Mouse (Mus musculus) limb, embryonic 12.5 days (tissue): ENCODE measurements around the gene Rpl36al. TPM values are rescaled to one million over a fixed set of nuclear protein-coding genes. Genes with fewer than 3 reads are reported as not detected.

Experiments used
- ATAC-seq: fragments of 200-750 bp; cut with Nextera tagmentation; 2 replicates; pipeline ENCODE4 v1.8.0; 2017; ENCODE audit warnings: low read depth, moderate TSS enrichment; ENCODE audit not compliant: insufficient number of reproducible peaks, insufficient read depth, low FRiP score, low TSS enrichment
- H3K27ac ChIP-seq: fragments of 300-500 bp; sonication (generic); 2 replicates; pipeline ENCODE4 v1.5.1; 2016; ENCODE audit warnings: mild to moderate bottlenecking, moderate library complexity
- H3K27me3 ChIP-seq: fragments of 300-500 bp; sonication (generic); 2 replicates; pipeline ENCODE4 v1.6.1; 2016; ENCODE audit warnings: mild to moderate bottlenecking, moderate library complexity
- H3K36me3 ChIP-seq: fragments of 300-500 bp; sonication (generic); 2 replicates; pipeline ENCODE4 v1.6.1; 2016; ENCODE audit warnings: mild to moderate bottlenecking, moderate library complexity
- H3K4me1 ChIP-seq: fragments of 300-500 bp; sonication (generic); replicated peaks from 2 replicates; pipeline ENCODE4 v1.6.1; 2016
- H3K4me2 ChIP-seq: fragments of 300-500 bp; sonication (generic); 2 replicates; pipeline ENCODE4 v1.6.1; 2016; ENCODE audit warnings: mild to moderate bottlenecking, moderate library complexity
- H3K4me3 ChIP-seq: fragments of 300-500 bp; sonication (generic); replicated peaks from 2 replicates; pipeline ENCODE4 v1.5.1; 2016; ENCODE audit warnings: mild to moderate bottlenecking
- H3K9ac ChIP-seq: fragments of 300-500 bp; sonication (generic); replicated peaks from 2 replicates; pipeline ENCODE4 v1.6.1; 2016; ENCODE audit warnings: mild to moderate bottlenecking, moderate library complexity
- H3K9me3 ChIP-seq: fragments of 300-500 bp; sonication (generic); 2 replicates; pipeline ENCODE4 v1.6.1; 2016; ENCODE audit warnings: mild to moderate bottlenecking, moderate library complexity
- WGBS: fragments of 180-500 bp; shearing (Covaris S2); methylation state at CpG from one replicate; pipeline ENCODE4 v1.1.7; 2016; 5-methylcytosine and 5-hydroxymethylcytosine counted together
- polyA plus RNA-seq: library from polyadenylated mRNA; unstranded; fragments of >200 nt; fragmentation: Nextera tagmentation; extraction: Ambion mirVana; gene quantifications from 2 replicates; pipeline ENCODE4 v1.2.1, GENCODE M21; 2016

The Rpl36al gene
- polyA plus RNA-seq, 1 experiment from 2014 or later, result 558 TPM

DNA sequence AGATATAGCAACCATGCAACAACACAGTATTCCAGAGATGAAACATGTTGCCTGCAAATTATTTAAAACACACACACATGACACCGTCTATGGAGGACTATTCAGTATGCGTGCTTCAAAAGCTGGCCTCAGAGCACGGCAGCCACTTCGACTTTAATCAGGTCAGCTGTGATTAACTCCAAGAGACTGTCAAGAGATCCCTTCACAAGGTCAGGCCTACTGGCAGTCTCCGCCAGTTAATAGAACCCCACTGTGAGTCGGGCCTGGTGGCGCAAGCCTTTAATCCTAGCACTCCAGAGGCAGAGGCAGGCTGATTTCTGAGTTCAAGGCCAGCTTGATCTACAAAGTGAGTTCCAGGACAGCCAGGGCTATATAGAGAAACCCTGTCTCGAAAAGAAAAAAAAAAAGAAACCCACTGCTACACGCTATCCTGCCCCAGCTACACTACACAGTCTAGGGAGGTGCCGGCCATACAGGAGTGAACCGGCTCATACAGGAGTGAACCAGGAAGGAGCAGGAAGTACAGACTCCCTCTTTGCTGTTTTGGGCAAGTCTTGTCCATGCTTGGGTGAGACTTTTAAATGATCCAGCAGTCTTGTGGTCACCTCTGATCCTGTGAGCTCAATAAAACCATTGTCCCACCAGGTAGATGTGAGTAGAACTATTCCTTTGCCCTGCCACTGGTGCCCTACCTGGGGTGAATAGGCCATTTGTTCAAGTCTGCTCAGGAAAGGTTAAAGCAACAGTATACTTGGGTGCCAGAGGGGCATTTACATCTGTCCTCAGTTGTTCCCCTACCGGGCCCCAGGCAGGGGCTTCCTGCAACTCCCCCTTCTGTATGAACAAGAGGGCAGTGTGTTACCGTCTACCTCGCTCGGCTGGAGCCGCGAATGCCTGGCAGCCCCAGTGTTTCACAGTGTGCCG lies 26.4 kb upstream of the Rpl36al start:
- Histone ChIP-seq H3K36me3 (peaks cover 78% of the 10 kb centered on the region), H3K4me3 (no peak overlapping the region), H3K4me2 (no peak overlapping the region), H3K4me1 (no peaks in the 10 kb centered on the region), H3K27me3 (no peaks in the 10 kb centered on the region), H3K9ac (no peak overlapping the region), H3K27ac (peak overlapping the region; percentile 66; the same call in 1 of the 2 replicates), H3K9me3 (no peaks in the 10 kb centered on the region)
- WGBS, result 89% methylated on average over 18 of the region's 18 CpGs
- peak; percentile 63 for ATAC-seq

DNA sequence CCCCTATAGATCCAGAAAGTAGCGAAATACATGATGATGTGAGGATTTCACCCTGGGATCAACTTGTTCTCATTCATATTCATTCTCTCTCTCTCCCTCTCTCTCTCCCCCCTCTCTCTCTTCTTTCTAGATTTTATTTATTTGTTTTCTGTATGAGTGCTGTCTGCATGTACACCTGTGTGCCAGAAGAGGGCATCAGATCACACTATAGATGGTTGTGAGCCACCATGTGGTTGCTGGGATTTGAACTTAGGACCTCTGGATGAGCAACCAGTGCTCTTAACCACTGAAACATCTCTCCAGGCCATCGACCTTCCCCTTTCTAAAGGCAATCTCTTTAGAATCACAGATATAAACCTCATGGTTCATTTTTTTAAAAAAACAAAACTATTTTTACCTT lies 24.6 kb upstream of the Rpl36al start:
- no peak overlapping the region for H3K9ac ChIP-seq
- H3K36me3 ChIP-seq, result peaks cover 65% of the 10 kb centered on the region
- H3K27ac ChIP-seq, result no peak overlapping the region
- WGBS, result 92% methylated on average over 2 of the region's 2 CpGs
- H3K9me3 ChIP-seq, result no peaks in the 10 kb centered on the region
- no peaks in the 10 kb centered on the region for H3K4me1 ChIP-seq
- H3K4me2 ChIP-seq, result no peak overlapping the region
- no peak for ATAC-seq
- H3K27me3 ChIP-seq, result no peaks in the 10 kb centered on the region
- H3K4me3 ChIP-seq, result no peak overlapping the region

DNA sequence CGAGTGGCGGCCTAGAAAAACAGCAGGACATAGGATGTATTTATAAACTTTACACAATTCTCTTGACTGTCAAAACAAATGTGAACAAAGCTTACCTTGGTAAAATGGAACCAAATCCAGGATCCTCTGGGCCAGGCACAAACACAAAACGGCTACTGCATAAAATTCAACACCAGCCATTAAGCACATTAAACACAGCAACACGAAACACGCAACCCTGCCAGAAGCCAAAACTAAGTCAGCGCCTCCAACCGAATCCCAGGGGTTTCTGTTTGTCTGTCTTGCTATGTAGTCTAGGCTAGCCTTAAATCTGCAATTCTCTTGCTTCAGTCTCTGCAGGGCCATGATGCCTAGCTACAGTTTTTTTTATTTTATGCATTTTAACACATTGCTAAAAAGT lies 24.0 kb upstream of the Rpl36al start:
- H3K36me3 ChIP-seq, result peaks cover 65% of the 10 kb centered on the region
- no peaks in the 10 kb centered on the region for H3K27me3 ChIP-seq
- H3K4me1 ChIP-seq, result no peaks in the 10 kb centered on the region
- H3K4me3 ChIP-seq, result no peak overlapping the region
- H3K9me3 ChIP-seq, result no peaks in the 10 kb centered on the region
- ATAC-seq, result no peak
- H3K27ac ChIP-seq, result no peak overlapping the region
- 90% methylated on average over 7 of the region's 7 CpGs for WGBS
- H3K4me2 ChIP-seq, result no peak overlapping the region
- H3K9ac ChIP-seq, result no peak overlapping the region

DNA sequence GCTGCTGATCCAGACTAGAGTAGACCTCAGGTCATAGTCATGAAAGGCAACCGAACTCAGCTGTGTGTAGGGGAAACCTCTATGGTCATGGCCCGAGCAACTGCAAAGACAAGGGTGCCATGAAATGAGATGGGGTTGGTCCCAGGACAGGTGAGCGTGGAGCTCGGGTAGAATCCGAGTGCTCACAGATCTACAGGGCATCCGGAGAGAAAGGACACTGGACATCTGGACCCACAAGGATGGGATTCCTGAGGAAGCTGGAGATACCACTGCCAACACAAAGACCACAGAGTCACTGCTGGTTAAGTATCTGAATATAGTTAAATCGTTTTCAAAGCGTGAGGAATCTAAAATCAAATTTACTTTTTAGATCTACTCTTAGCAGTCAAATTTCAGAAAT lies 23.5 kb upstream of the Rpl36al start:
- no peak overlapping the region for H3K4me3 ChIP-seq
- 92% methylated on average over 8 of the region's 8 CpGs for WGBS
- H3K4me2 ChIP-seq, result no peak overlapping the region
- no peak overlapping the region for H3K27ac ChIP-seq
- H3K9me3 ChIP-seq, result no peaks in the 10 kb centered on the region
- peaks cover 66% of the 10 kb centered on the region for H3K36me3 ChIP-seq
- H3K4me1 ChIP-seq, result no peaks in the 10 kb centered on the region
- ATAC-seq, result no peak
- no peak overlapping the region for H3K9ac ChIP-seq
- no peaks in the 10 kb centered on the region for H3K27me3 ChIP-seq

DNA sequence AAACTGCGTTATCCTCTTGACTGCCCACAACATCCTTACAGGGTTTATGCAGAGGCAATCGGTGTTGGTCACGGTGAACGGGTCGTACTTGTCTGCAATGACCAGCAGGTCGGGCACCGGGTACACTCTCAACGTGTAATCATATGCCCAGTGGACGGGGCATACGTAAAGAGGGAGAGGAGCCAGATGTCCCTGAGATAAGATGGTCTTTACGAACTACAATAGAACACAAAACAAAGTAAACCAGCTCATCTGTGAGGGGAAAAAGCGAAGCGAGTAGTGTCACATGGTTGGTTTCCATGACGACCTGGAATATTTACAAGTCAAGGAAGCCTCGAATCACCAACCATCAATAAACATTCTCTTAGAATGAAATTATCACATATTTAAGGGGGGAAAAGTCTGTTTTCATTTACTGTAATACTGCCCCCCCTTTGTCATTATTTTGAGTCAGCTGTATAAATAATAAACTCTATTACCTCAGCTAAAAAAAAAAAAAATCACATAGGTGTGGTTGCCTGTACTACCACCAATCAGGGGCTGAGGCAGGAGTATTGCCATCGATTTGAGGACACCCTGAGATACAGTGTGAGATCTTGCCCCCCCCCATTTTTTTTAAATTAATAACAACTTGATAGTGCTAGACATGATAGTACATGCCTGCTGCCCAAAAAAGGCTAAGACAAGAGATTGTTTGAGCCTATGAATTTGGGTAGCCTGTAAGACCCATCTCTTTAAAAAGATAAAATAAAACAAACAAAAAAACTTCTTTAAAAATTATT lies 20.4 kb upstream of the Rpl36al start, which contains the start of gene Gm49384:
Gene Gm49384, minus strand, starts transcription at position 216 of the 782 bp plus-strand sequence.
- 88% methylated on average over 16 of the region's 16 CpGs for WGBS
- no peak within 1 kb of the TSS for H3K4me2 ChIP-seq
- H3K4me1 ChIP-seq, result peaks cover 2% of the 10 kb centered on the region; the same call in 1 of the 2 replicates
- no peaks in the 10 kb centered on the region for H3K27me3 ChIP-seq
- ATAC-seq, result no peak
- H3K27ac ChIP-seq, result no peak within 1 kb of the TSS
- no peak within 1 kb of the TSS for H3K9ac ChIP-seq
- peaks cover 65% of the 10 kb centered on the region for H3K36me3 ChIP-seq
- no peaks in the 10 kb centered on the region for H3K9me3 ChIP-seq
- H3K4me3 ChIP-seq, result no peak within 1 kb of the TSS

DNA sequence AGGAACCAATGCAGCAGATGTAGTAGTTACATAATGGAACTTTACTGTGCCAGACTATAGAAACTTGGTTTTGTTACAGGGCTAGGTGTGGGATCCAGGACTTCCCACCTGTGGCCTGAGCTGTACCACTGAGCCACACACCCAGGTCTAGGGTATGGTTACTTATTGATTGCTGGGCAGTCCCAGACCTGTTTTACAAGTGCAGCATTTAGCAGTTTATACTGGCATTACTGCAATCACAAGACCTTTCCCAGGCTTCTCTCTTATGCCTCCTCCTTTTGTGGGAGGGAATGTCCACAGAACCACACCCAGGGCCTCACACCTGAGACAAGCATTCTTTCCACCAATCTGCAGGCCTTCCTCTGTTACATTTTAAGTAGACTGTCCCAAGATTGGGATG lies 15.1 kb upstream of the Rpl36al start:
- Histone ChIP-seq H3K27me3 (no peaks in the 10 kb centered on the region), H3K27ac (no peak overlapping the region), H3K4me1 (peaks cover 22% of the 10 kb centered on the region), H3K9me3 (no peaks in the 10 kb centered on the region), H3K4me2 (peak overlapping the region; percentile 95), H3K36me3 (peaks cover 40% of the 10 kb centered on the region), H3K4me3 (no peak overlapping the region), H3K9ac (no peak overlapping the region)
- no peak for ATAC-seq

DNA sequence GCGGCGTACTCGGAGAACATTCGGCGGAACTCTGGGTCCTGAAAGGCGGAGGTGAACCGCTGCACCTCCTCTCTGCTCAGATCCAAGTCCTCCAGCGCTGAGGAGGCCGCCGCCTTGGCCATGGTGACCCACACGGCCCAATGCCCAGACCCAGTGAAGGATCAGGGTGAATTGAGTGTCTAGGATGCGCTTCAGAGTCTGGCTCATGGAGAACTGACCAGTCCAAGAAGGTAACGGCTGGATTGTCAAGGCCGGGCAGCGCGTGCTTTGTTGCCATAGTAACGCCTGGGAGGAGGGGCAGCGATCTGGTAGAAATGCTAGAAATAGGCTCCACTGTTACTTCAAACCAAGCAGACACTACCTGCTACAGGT lies 14.3 kb upstream of the Rpl36al start, which contains the start of gene Dnaaf2:
Gene Dnaaf2, minus strand, starts transcription at position 266 of the 372 bp plus-strand sequence.
- H3K4me3 ChIP-seq, result peak within 1 kb of the TSS; percentile 92
- peak; percentile 32; the same call in 1 of the 2 replicates for ATAC-seq
- H3K36me3 ChIP-seq, result peaks cover 34% of the 10 kb centered on the region
- peak within 1 kb of the TSS; percentile 91 for H3K27ac ChIP-seq
- H3K9me3 ChIP-seq, result no peaks in the 10 kb centered on the region
- H3K4me1 ChIP-seq, result peaks cover 22% of the 10 kb centered on the region
- WGBS, result 1% methylated on average over 18 of the region's 18 CpGs
- peak within 1 kb of the TSS; percentile 86 for H3K9ac ChIP-seq
- H3K4me2 ChIP-seq, result peak within 1 kb of the TSS; percentile 95
- H3K27me3 ChIP-seq, result no peaks in the 10 kb centered on the region

DNA sequence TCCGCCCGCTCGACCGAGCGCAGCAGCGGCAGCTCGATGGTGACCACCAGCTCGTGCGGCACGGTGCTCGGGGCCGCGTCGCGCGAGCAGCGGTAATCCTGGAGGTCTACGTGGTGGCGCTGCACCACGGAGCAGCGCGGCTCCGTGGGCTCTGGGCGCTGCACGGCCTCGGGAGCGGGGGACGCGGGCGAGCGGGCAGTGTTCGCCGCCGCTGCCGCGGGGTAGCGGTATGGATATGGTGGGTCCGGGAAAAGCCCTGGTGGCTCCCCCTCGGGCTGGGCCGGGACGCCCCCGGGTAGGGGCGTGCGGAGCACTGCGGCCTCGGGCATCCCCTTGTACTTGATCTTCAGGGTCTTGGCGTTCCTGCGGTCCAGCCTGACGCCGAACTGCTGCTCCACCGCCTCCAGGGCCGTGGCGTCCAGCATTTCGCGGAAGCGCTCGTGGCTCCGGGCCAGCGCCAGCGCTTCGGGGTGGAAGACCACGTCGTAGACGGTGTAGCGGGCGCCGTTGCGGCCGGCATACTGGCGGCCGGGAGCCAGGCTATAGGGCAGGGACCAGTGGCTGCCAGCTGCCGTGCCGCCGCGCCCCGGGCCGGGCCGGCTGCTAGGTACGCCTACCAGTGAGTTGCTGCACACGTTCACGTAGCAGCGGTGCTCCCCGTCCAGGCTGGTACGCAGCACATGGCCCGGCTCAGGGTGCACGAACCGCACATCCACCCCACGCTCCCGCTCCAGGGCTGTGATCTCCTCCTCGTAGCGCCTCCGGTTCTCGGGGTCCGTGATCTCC lies 13.7 kb upstream of the Rpl36al start:
- H3K27ac ChIP-seq, result peak overlapping the region; percentile 91
- under 1% methylated on average over 93 of the region's 94 CpGs for WGBS
- no peaks in the 10 kb centered on the region for H3K9me3 ChIP-seq
- peak; percentile 79 for ATAC-seq
- peak overlapping the region; percentile 86 for H3K9ac ChIP-seq
- H3K36me3 ChIP-seq, result peaks cover 29% of the 10 kb centered on the region
- H3K4me1 ChIP-seq, result peaks cover 22% of the 10 kb centered on the region
- peak overlapping the region; percentile 92 for H3K4me3 ChIP-seq
- no peaks in the 10 kb centered on the region for H3K27me3 ChIP-seq
- H3K4me2 ChIP-seq, result peak overlapping the region; percentile 95

DNA sequence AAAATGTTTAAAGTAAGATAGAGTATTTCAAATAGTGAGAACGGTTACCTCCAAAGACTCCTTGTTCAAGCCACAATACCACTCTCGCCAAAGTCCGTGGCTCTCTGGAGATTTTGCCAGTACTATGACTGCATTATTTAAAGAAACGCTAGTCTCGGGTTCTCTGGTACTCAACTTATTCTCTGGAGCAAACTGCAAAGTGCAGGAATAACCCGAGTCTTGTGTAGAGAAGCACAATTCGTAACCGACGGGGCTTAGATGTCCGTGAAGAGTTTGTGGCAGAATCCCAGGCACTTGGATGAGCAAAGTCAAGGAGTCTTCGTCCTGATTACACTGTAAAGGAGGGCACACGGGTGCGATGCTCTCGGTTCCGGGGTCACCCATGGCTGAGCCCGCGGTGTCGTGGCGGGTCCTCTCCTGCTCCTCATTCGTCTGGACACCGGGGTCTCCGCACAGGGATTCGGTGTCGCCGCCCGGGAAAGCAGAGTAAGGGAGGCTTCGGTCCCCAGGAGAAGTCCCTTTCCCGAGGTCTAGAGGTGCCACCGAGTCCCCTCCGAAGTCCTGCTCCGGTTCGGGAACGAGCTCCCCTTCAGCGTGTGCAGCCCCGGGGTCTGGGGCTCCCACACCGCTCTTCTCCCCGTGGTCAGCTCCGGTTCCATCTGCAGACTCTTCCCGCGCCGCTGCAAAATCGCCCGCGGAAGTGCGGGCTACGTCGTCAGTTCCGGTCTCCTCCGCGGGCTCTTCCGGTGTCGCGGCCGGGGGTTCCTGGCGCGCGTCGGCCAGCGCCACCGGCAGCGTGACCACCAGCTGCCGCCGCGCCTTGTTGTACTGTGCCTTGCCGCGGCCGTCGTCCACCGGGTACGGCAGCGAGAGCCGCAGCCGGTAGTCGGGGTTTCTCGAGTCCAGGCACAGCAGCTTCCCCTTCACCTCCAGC lies 12.8 kb upstream of the Rpl36al start, which contains the start of gene Gm49383:
Gene Gm49383, minus strand, starts transcription at position 661 of the 934 bp plus-strand sequence.
- Histone ChIP-seq H3K9ac (peak within 1 kb of the TSS; percentile 86), H3K27ac (peak within 1 kb of the TSS; percentile 91), H3K9me3 (no peaks in the 10 kb centered on the region), H3K27me3 (no peaks in the 10 kb centered on the region), H3K4me1 (peaks cover 22% of the 10 kb centered on the region), H3K36me3 (peaks cover 28% of the 10 kb centered on the region), H3K4me2 (peak within 1 kb of the TSS; percentile 95), H3K4me3 (peak within 1 kb of the TSS; percentile 92)
- under 1% methylated on average over 75 of the region's 75 CpGs for WGBS
- peak; percentile 56 for ATAC-seq

DNA sequence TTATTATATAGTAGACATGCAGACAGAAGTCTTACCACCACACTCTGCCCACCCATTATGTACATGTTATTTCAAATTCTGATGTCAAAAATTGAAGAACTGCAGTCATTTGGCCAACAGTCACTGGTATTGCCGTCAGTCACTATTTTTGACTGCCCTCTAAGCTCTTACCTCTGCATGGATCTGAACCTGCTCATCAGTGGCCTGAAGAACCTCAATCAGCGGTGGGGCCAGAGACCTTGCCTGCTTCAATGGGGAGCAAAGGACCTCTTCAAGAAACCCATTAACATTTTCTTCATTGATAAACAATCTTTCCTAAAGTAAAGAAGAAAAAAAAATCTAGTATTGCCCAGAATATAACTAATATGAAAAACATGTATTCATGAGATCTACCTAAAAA lies 8.8 kb upstream of the Rpl36al start:
- Histone ChIP-seq H3K27me3 (no peaks in the 10 kb centered on the region), H3K9ac (no peak overlapping the region), H3K4me1 (peaks cover 7% of the 10 kb centered on the region; the same call in 1 of the 2 replicates), H3K36me3 (peaks cover 38% of the 10 kb centered on the region), H3K4me3 (no peak overlapping the region), H3K9me3 (no peaks in the 10 kb centered on the region), H3K4me2 (no peak overlapping the region), H3K27ac (no peak overlapping the region)
- no peak for ATAC-seq
- 93% methylated on average over 2 of the region's 2 CpGs for WGBS
